Mouse (Mus musculus) spleen, adult 2 months (tissue): Measurements from ENCODE around the gene Dgka. TPM values are rescaled to one million over a fixed set of nuclear protein-coding genes. Genes with fewer than 3 reads are reported as not detected.

ENCODE experiments used
- DNase-seq, 2 experiments: peaks; one replicate each; pipeline versions ENCODE4 v3.0.0 to v3.0.0-alpha.2; 2012 to 2021; ENCODE audit warnings: low spot score in 2 of 2, low read depth in 1 of 2
- H3K27ac ChIP-seq: fragments of 200-500 bp; 2 replicates; pipeline ENCODE4 v1.5.1; 2012; ENCODE audit warnings: low read length, inconsistent platforms; ENCODE audit not compliant: insufficient read depth
- H3K27me3 ChIP-seq: fragments of 200-500 bp; 2 replicates; pipeline ENCODE4 v1.6.1; 2012; ENCODE audit warnings: mild to moderate bottlenecking, moderate library complexity, low read length, inconsistent platforms; ENCODE audit not compliant: control insufficient read depth, insufficient read depth
- H3K36me3 ChIP-seq: fragments of 200-500 bp; 2 replicates; pipeline ENCODE4 v1.6.1; 2012; ENCODE audit warnings: mild to moderate bottlenecking, low read length, inconsistent platforms; ENCODE audit not compliant: control insufficient read depth, insufficient read depth
- H3K4me1 ChIP-seq: fragments of 200-500 bp; 2 replicates; pipeline ENCODE4 v1.6.1; 2011; ENCODE audit warnings: inconsistent platforms; ENCODE audit not compliant: control insufficient read depth, insufficient read depth, insufficient read length
- H3K4me3 ChIP-seq: fragments of 200-500 bp; 2 replicates; pipeline ENCODE4 v1.5.1; 2011; ENCODE audit warnings: mild to moderate bottlenecking, inconsistent platforms; ENCODE audit not compliant: insufficient read depth, insufficient read length; ENCODE audit errors: extremely low read depth
- CTCF ChIP-seq: fragments of 200-500 bp; IDR thresholded peaks from 2 replicates; pipeline ENCODE4 v1.5.1; 2011; ENCODE audit warnings: mild to moderate bottlenecking, inconsistent platforms; ENCODE audit not compliant: insufficient read depth, insufficient read length, insufficient replicate concordance; ENCODE audit errors: extremely low read depth
- POLR2A ChIP-seq: fragments of 200-500 bp; IDR thresholded peaks from 2 replicates; pipeline ENCODE4 v1.6.1; 2011; ENCODE audit warnings: low read depth, low read length, inconsistent platforms
- WGBS: fragments of 180-500 bp; shearing (Covaris S2); methylation state at CpG from one replicate; pipeline ENCODE4 v1.1.7; 2018; 5-methylcytosine and 5-hydroxymethylcytosine counted together
- polyA plus RNA-seq: library from polyadenylated mRNA; depleted of rRNA; stranded (reverse); fragments of >200 nt; gene quantifications from 2 replicates; pipeline ENCODE4 v1.2.3, GENCODE M21; 2012

Gene Dgka
- polyA plus RNA-seq, 1 experiment: 126 TPM

- no peaks in the 10 kb centered on the region for H3K27me3 ChIP-seq
- no peak for TF ChIP-seq CTCF
- TF ChIP-seq POLR2A: no peak
- peak overlapping the region; percentile 97 for H3K27ac ChIP-seq
- DNase-seq: no peak
- 0 out of 2 replicates have a peak, but pooled peaks cover 2% of the 10 kb centered on the region for H3K36me3 ChIP-seq
- peaks cover 8% of the 10 kb centered on the region for H3K4me1 ChIP-seq
- 33% methylated on average over 8 of the region's 9 CpGs for WGBS
- peak overlapping the region; percentile 84 for H3K4me3 ChIP-seq
These were observed 2.5 kb upstream of the Dgka start for GRCm38 (mm10) chr10:128746972-128747645.

- peak overlapping the region; percentile 97 for H3K4me3 ChIP-seq
- 0 out of 2 replicates have a peak, but pooled peaks cover 2% of the 10 kb centered on the region for H3K36me3 ChIP-seq
- WGBS: 46% methylated on average over 10 of the region's 10 CpGs
- H3K4me1 ChIP-seq: peaks cover 8% of the 10 kb centered on the region
- peak; percentile 70 to 84 for DNase-seq
- TF ChIP-seq CTCF (no peak), POLR2A (peak; percentile 22)
- H3K27ac ChIP-seq: peak overlapping the region; percentile 97
- H3K27me3 ChIP-seq: no peaks in the 10 kb centered on the region
These were observed 1.4 kb upstream of the Dgka start for GRCm38 (mm10) chr10:128745946-128746613.

- DNase-seq: no peak
- Histone ChIP-seq H3K4me3 (peak overlapping the region; percentile 97), H3K27me3 (no peaks in the 10 kb centered on the region), H3K27ac (peak overlapping the region; percentile 97), H3K4me1 (peaks cover 8% of the 10 kb centered on the region; the same call in 1 of the 2 replicates), H3K36me3 (0 out of 2 replicates have a peak, but pooled peaks cover 2% of the 10 kb centered on the region)
- WGBS: 30% methylated on average over 8 of the region's 8 CpGs
- TF ChIP-seq CTCF (no peak), POLR2A (no peak)
These were observed 444 bp downstream of the Dgka start for GRCm38 (mm10) chr10:128744211-128744610.

GRCm38 (mm10) chr10:128743791-128744191, 864 bp downstream of the Dgka start:
- peak overlapping the region; percentile 97 for H3K27ac ChIP-seq
- DNase-seq: peak in 1 of 2 experiments; percentile 54
- H3K4me3 ChIP-seq: peak overlapping the region; percentile 97
- TF ChIP-seq CTCF (no peak), POLR2A (no peak)
- WGBS: under 1% methylated on average over 36 of the region's 37 CpGs
- peaks cover 5% of the 10 kb centered on the region; the same call in 1 of the 2 replicates for H3K4me1 ChIP-seq
- no peaks in the 10 kb centered on the region for H3K27me3 ChIP-seq
- H3K36me3 ChIP-seq: peaks cover 3% of the 10 kb centered on the region

- H3K4me1 ChIP-seq: peaks cover 5% of the 10 kb centered on the region; the same call in 1 of the 2 replicates
- no peaks in the 10 kb centered on the region for H3K27me3 ChIP-seq
- H3K27ac ChIP-seq: peak overlapping the region; percentile 97
- peak overlapping the region; percentile 97 for H3K4me3 ChIP-seq
- TF ChIP-seq POLR2A: no peak
- WGBS: 1% methylated on average over 7 of the region's 7 CpGs
- DNase-seq: no peak
- H3K36me3 ChIP-seq: peaks cover 4% of the 10 kb centered on the region
These were observed 1.4 kb downstream of the Dgka start for GRCm38 (mm10) chr10:128743235-128743634.

- peaks cover 5% of the 10 kb centered on the region; the same call in 1 of the 2 replicates for H3K4me1 ChIP-seq
- no peaks in the 10 kb centered on the region for H3K27me3 ChIP-seq
- H3K4me3 ChIP-seq: peak overlapping the region; percentile 97
- TF ChIP-seq POLR2A: no peak
- no peak for TF ChIP-seq CTCF
- no peak for DNase-seq
- H3K36me3 ChIP-seq: peaks cover 6% of the 10 kb centered on the region
- 39% methylated on average over 4 of the region's 4 CpGs for whole genome bisulfite sequencing
- H3K27ac ChIP-seq: peak overlapping the region; percentile 40; the same call in 1 of the 2 replicates
These were observed 2.0 kb downstream of the Dgka start for GRCm38 (mm10) chr10:128742616-128743015.
